Mouse (Mus musculus): ENCODE measurements around the gene Tfeb. TPM values are rescaled to one million over a fixed set of nuclear protein-coding genes. Genes with fewer than 3 reads are reported as not detected.

Gene Tfeb
- polyA plus RNA-seq, 1 experiment from 2014 or later = 2.5 TPM

DNA sequence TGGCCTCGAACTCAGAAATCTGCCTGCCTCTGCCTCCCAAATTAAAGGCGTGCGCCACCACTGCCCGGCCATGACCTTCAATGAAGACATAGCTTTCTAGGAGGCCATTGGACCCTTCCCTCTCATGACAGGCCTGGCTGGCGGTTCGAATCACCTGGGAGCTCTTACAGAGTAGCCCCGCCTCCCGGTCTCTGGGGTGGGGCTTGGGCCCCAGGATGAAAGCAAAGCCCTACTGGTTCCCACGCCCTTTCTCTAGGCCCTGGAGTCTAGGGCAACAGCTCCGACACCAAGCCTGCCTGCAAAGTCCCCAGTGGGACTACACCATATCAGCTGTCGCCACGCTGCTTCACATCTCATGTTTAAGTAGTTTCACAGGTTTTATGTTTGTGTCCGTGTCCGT, 7.3 kb downstream of the Tfeb start:
- H3K27me3 ChIP-seq (ENCODE audit: control insufficient read depth, insufficient read depth, low read length) = 0 out of 2 replicates have a peak, but pooled peaks cover 4% of the 10 kb centered on the region
- no peak overlapping the region for H3K27ac ChIP-seq (ENCODE audit: low read depth, low read length)
- DNase-seq (ENCODE audit: low spot score) (no peak), ATAC-seq (ENCODE audit: low FRiP score) (no peak)
- H3K36me3 ChIP-seq (ENCODE audit: control insufficient read depth, insufficient read depth, low read length) = no peaks in the 10 kb centered on the region
- 88% methylated on average over 14 of the region's 14 CpGs for WGBS
- H3K9me3 ChIP-seq (ENCODE audit: control insufficient read depth, low read length) = no peaks in the 10 kb centered on the region
- no peak overlapping the region for H3K9ac ChIP-seq (ENCODE audit: low read depth, low read length)
- no peak overlapping the region for H3K4me2 ChIP-seq (replicated peaks; ENCODE audit: low read depth, low read length)
- no peak overlapping the region for H3K4me3 ChIP-seq (ENCODE audit: low read depth, low read length)
- peaks cover 6% of the 10 kb centered on the region for H3K4me1 ChIP-seq (replicated peaks; ENCODE audit: control insufficient read depth, insufficient read depth, low read length)

- ATAC-seq (ENCODE audit: low FRiP score) = no peak
- H3K9me3 ChIP-seq (ENCODE audit: control insufficient read depth, low read length) = no peaks in the 10 kb centered on the region
- no peak overlapping the region for H3K9ac ChIP-seq (ENCODE audit: low read depth, low read length)
- H3K4me3 ChIP-seq (ENCODE audit: low read depth, low read length) = no peak overlapping the region
- 84% methylated on average over 10 of the region's 10 CpGs for WGBS
- no peak overlapping the region for H3K4me2 ChIP-seq (replicated peaks; ENCODE audit: low read depth, low read length)
- H3K36me3 ChIP-seq (ENCODE audit: control insufficient read depth, insufficient read depth, low read length) = no peaks in the 10 kb centered on the region
- H3K27me3 ChIP-seq (ENCODE audit: control insufficient read depth, insufficient read depth, low read length) = no peaks in the 10 kb centered on the region
- peak; percentile 15 for DNase-seq (ENCODE audit: low spot score)
- no peaks in the 10 kb centered on the region for H3K4me1 ChIP-seq (replicated peaks; ENCODE audit: control insufficient read depth, insufficient read depth, low read length)
- no peak overlapping the region for H3K27ac ChIP-seq (ENCODE audit: low read depth, low read length)
Observed at GRCm38 (mm10) chr17:47744746-47745368, 8.0 kb downstream of the Tfeb start.

DNA sequence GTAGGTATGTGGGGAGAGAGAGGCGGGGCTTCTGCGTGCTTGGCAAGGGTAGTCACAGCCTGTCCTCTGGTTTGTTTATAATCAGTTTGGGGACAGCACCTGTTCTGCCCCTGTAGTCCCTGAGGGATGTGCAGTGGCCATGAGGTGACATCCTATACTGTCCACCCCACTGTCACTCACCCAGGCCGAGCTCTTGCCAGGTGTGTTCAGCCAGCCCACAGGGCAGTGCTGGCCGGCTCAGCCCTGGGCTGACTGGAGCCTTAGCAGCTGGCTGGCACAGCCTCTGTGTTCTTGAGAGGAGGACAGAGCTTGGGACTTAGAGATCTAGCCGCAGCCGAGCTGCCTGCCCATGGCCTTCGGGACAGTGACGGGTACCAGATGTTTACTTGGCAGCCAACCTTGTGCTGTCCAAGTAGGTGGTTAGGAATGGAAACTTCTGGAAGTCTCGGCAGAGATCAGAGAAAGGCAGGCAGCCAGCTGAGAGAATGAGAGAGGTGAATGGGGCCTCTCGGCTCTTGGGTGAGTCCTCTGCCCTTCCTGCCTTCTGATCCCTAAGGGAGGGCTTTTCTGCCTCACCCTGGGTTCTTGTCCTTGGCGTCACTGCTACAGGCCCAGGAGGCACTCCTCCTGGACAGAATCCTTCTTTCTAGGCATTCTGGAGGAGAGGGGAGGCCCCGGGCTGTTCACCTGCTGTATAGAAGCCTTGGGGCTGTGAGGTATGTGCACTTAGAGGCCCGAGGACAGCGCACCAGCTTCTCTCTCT, 12.1 kb downstream of the Tfeb start:
- WGBS = 80% methylated on average over 14 of the region's 14 CpGs
- no peak overlapping the region for H3K27ac ChIP-seq (ENCODE audit: low read depth, low read length)
- H3K27me3 ChIP-seq (ENCODE audit: control insufficient read depth, insufficient read depth, low read length) = no peaks in the 10 kb centered on the region
- ATAC-seq (ENCODE audit: low FRiP score) = no peak
- no peaks in the 10 kb centered on the region for H3K36me3 ChIP-seq (ENCODE audit: control insufficient read depth, insufficient read depth, low read length)
- no peak overlapping the region for H3K4me3 ChIP-seq (ENCODE audit: low read depth, low read length)
- H3K4me1 ChIP-seq (replicated peaks; ENCODE audit: control insufficient read depth, insufficient read depth, low read length) = no peaks in the 10 kb centered on the region
- H3K9ac ChIP-seq (ENCODE audit: low read depth, low read length) = no peak overlapping the region
- no peak overlapping the region for H3K4me2 ChIP-seq (replicated peaks; ENCODE audit: low read depth, low read length)
- DNase-seq (ENCODE audit: low spot score) = no peak
- H3K9me3 ChIP-seq (ENCODE audit: control insufficient read depth, low read length) = no peaks in the 10 kb centered on the region

DNA sequence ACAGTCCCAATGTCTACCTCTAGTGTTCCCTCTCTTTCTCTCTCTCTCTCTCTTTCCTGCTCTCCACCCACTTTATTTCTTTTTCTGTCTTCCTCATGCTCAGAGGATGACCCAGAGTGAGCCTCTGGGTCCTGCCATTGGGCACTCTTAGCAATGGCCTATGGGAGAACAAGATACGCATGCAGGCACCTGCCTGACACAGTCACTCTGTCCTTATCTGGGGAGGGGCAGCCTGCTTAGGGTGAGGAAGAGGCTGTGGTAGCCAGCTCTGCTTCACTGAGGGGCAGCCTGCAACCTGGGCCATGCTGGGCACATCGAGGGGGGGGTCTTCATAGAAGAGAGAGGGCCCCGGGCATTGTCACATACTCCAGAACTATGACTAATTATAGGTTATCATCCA, 12.8 kb downstream of the Tfeb start:
- Histone ChIP-seq H3K4me2 (replicated peaks; ENCODE audit: low read depth, low read length) (no peak overlapping the region), H3K4me3 (ENCODE audit: low read depth, low read length) (no peak overlapping the region), H3K27me3 (ENCODE audit: control insufficient read depth, insufficient read depth, low read length) (no peaks in the 10 kb centered on the region), H3K9me3 (ENCODE audit: control insufficient read depth, low read length) (no peaks in the 10 kb centered on the region), H3K4me1 (replicated peaks; ENCODE audit: control insufficient read depth, insufficient read depth, low read length) (no peaks in the 10 kb centered on the region), H3K9ac (ENCODE audit: low read depth, low read length) (no peak overlapping the region), H3K27ac (ENCODE audit: low read depth, low read length) (no peak overlapping the region), H3K36me3 (ENCODE audit: control insufficient read depth, insufficient read depth, low read length) (no peaks in the 10 kb centered on the region)
- DNase-seq (ENCODE audit: low spot score) (no peak), ATAC-seq (ENCODE audit: low FRiP score) (no peak)
- WGBS = 85% methylated on average over 3 of the region's 3 CpGs

GRCm38 (mm10) chr17:47750101-47750500, 13.3 kb downstream of the Tfeb start:
- Histone ChIP-seq H3K9ac (ENCODE audit: low read depth, low read length) (no peak overlapping the region), H3K4me3 (ENCODE audit: low read depth, low read length) (no peak overlapping the region), H3K27ac (ENCODE audit: low read depth, low read length) (no peak overlapping the region), H3K27me3 (ENCODE audit: control insufficient read depth, insufficient read depth, low read length) (no peaks in the 10 kb centered on the region), H3K9me3 (ENCODE audit: control insufficient read depth, low read length) (no peaks in the 10 kb centered on the region), H3K4me1 (replicated peaks; ENCODE audit: control insufficient read depth, insufficient read depth, low read length) (no peaks in the 10 kb centered on the region), H3K4me2 (replicated peaks; ENCODE audit: low read depth, low read length) (no peak overlapping the region), H3K36me3 (ENCODE audit: control insufficient read depth, insufficient read depth, low read length) (no peaks in the 10 kb centered on the region)
- DNase-seq (ENCODE audit: low spot score) (no peak), ATAC-seq (ENCODE audit: low FRiP score) (no peak)
- WGBS = 51% methylated on average over 6 of the region's 6 CpGs

DNA sequence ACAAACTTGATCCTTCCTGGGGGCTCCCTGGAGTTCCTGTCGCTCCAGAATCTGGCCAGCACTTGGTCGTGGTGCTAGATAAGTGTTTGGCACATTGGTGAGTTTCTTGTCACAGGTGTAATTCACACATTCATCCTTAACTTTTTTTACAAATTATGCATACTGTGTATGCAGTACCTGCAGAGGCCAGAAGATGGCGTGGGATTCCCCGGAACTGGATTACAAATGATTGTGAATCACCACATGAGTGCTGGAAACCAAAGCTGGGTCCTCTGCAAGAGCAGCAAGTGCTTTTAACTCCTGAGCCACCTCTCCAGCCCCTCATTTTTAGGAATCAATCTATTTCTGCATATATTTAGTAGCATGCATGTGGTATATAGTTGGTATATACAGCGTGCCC, 15.0 kb downstream of the Tfeb start:
- Histone ChIP-seq H3K9ac (ENCODE audit: low read depth, low read length) (no peak overlapping the region), H3K4me2 (replicated peaks; ENCODE audit: low read depth, low read length) (no peak overlapping the region), H3K36me3 (ENCODE audit: control insufficient read depth, insufficient read depth, low read length) (no peaks in the 10 kb centered on the region), H3K4me3 (ENCODE audit: low read depth, low read length) (no peak overlapping the region), H3K9me3 (ENCODE audit: control insufficient read depth, low read length) (no peaks in the 10 kb centered on the region), H3K27ac (ENCODE audit: low read depth, low read length) (no peak overlapping the region), H3K4me1 (replicated peaks; ENCODE audit: control insufficient read depth, insufficient read depth, low read length) (no peaks in the 10 kb centered on the region), H3K27me3 (ENCODE audit: control insufficient read depth, insufficient read depth, low read length) (no peaks in the 10 kb centered on the region)
- WGBS = 71% methylated on average over 5 of the region's 5 CpGs
- ATAC-seq (ENCODE audit: low FRiP score) (no peak), DNase-seq (ENCODE audit: low spot score) (no peak)

DNA sequence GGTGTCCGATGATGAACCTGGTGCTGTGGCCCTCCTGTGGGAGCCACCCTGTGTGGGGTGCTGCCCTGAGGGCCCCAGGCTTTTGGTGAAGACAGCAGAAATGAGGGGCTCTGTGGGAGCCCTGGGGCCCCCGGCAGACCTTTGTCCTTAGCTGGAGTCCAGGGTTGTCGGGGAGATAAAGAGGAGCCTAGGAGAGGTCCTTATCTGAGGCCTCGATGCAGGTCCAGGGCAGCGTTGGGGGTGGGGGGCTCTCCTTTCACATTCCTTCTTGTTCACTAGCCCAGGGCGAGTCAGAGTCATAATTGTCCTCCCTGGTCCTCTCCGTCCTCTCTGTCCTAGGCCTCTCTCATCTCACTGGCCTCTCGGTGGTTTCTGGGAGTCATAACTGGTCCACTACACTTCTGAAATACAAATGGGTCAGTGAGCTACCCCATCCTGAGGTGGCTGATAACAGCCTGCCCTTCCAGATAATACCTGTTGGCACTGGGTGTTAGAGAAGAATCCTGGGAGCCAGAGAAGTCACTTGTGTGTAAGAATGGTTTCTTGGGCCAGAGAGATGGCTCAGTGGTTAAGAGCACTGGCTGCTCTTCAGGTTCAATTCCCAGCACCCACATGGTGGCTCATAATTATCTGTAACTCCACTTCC, 16.4 kb downstream of the Tfeb start:
- ATAC-seq (ENCODE audit: low FRiP score) (no peak), DNase-seq (ENCODE audit: low spot score) (no peak)
- Histone ChIP-seq H3K9ac (ENCODE audit: low read depth, low read length) (no peak overlapping the region), H3K4me1 (replicated peaks; ENCODE audit: control insufficient read depth, insufficient read depth, low read length) (no peaks in the 10 kb centered on the region), H3K36me3 (ENCODE audit: control insufficient read depth, insufficient read depth, low read length) (no peaks in the 10 kb centered on the region), H3K27me3 (ENCODE audit: control insufficient read depth, insufficient read depth, low read length) (no peaks in the 10 kb centered on the region), H3K4me3 (ENCODE audit: low read depth, low read length) (no peak overlapping the region), H3K4me2 (replicated peaks; ENCODE audit: low read depth, low read length) (no peak overlapping the region), H3K27ac (ENCODE audit: low read depth, low read length) (no peak overlapping the region), H3K9me3 (ENCODE audit: control insufficient read depth, low read length) (no peaks in the 10 kb centered on the region)
- 82% methylated on average over 8 of the region's 8 CpGs for whole genome bisulfite sequencing

GRCm38 (mm10) chr17:47754246-47754645, 17.4 kb downstream of the Tfeb start:
- DNase-seq (ENCODE audit: low spot score) (no peak), ATAC-seq (ENCODE audit: low FRiP score) (no peak)
- no peak overlapping the region for H3K9ac ChIP-seq (ENCODE audit: low read depth, low read length)
- no peaks in the 10 kb centered on the region for H3K4me1 ChIP-seq (replicated peaks; ENCODE audit: control insufficient read depth, insufficient read depth, low read length)
- no peak overlapping the region for H3K4me3 ChIP-seq (ENCODE audit: low read depth, low read length)
- no peak overlapping the region for H3K4me2 ChIP-seq (replicated peaks; ENCODE audit: low read depth, low read length)
- no peaks in the 10 kb centered on the region for H3K9me3 ChIP-seq (ENCODE audit: control insufficient read depth, low read length)
- no peak overlapping the region for H3K27ac ChIP-seq (ENCODE audit: low read depth, low read length)
- no peaks in the 10 kb centered on the region for H3K27me3 ChIP-seq (ENCODE audit: control insufficient read depth, insufficient read depth, low read length)
- H3K36me3 ChIP-seq (ENCODE audit: control insufficient read depth, insufficient read depth, low read length) = no peaks in the 10 kb centered on the region
- 79% methylated on average over 12 of the region's 13 CpGs for WGBS

GRCm38 (mm10) chr17:47756366-47756765, 19.5 kb downstream of the Tfeb start:
- WGBS = 58% methylated on average over 6 of the region's 6 CpGs
- ATAC-seq (ENCODE audit: low FRiP score) = no peak
- no peak overlapping the region for H3K9ac ChIP-seq (ENCODE audit: low read depth, low read length)
- H3K27me3 ChIP-seq (ENCODE audit: control insufficient read depth, insufficient read depth, low read length) = no peaks in the 10 kb centered on the region
- no peak overlapping the region for H3K27ac ChIP-seq (ENCODE audit: low read depth, low read length)
- H3K9me3 ChIP-seq (ENCODE audit: control insufficient read depth, low read length) = no peaks in the 10 kb centered on the region
- no peaks in the 10 kb centered on the region for H3K4me1 ChIP-seq (replicated peaks; ENCODE audit: control insufficient read depth, insufficient read depth, low read length)
- no peaks in the 10 kb centered on the region for H3K36me3 ChIP-seq (ENCODE audit: control insufficient read depth, insufficient read depth, low read length)
- no peak for DNase-seq (ENCODE audit: low spot score)
- no peak overlapping the region for H3K4me2 ChIP-seq (replicated peaks; ENCODE audit: low read depth, low read length)
- H3K4me3 ChIP-seq (ENCODE audit: low read depth, low read length) = no peak overlapping the region

Data from hindbrain, embryonic 11.5 days (tissue).